In the genomic region with DNA sequence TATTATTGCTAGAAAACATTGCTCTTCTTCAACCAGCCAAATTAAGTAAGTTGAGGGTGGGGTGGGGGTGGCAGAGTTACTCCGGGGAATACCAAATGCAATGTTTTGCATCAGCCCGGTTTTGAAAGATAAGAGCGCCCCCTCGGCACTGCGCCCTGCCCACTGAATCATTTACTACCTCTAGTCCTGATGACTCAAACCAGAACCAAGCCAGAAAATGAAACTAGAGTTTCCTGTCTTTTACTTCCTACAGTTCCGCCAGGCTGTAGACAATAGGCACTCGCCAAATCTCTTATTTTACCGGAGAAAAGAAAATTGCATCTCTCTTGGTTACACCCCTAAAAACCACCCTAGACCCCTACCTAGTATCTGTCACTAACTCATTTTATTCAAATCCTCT, we compare ENCODE assay signal across 8 mouse cellular contexts. TPM values are rescaled to one million over a fixed set of nuclear protein-coding genes. Genes with fewer than 3 reads are reported as not detected.
DNase-seq lines count a peak whose midpoint lies in the region; ATAC-seq and TF ChIP-seq lines count a peak whose summit lies in the region.

No protein-coding gene starts in this region.

- peaks cover 2% of the 10 kb centered on the region; the same call in 1 of the 2 replicates for H3K36me3 ChIP-seq in liver, embryonic 16.5 days (ENCODE audit: control insufficient read depth, insufficient read depth)
- no peaks in the 10 kb centered on the region for H3K36me3 ChIP-seq in neural tube, embryonic 11.5 days (ENCODE audit: control insufficient read depth, insufficient read depth, low read length)
- H3K36me3 ChIP-seq in thymus, adult 2 months (ENCODE audit: control insufficient read depth, insufficient read depth, low read length): peaks cover 5% of the 10 kb centered on the region; the same call in 1 of the 2 replicates

- TF ChIP-seq CTCF in thymus, adult 2 months (IDR thresholded peaks at IDR 0.05; ENCODE audit: borderline replicate concordance, control insufficient read depth, extremely low read depth, insufficient read depth, low read length, poor library complexity): no peak

- H3K4me3 ChIP-seq in liver, embryonic 16.5 days (ENCODE audit: low read depth, low read length): peak overlapping the region; percentile 94
- peak overlapping the region; percentile 73 for H3K4me3 ChIP-seq in neural tube, embryonic 11.5 days (ENCODE audit: low read depth, low read length)
- H3K4me3 ChIP-seq in thymus, adult 2 months (ENCODE audit: control insufficient read depth, insufficient read depth, low read length): peak overlapping the region; percentile 21; the same call in 1 of the 2 replicates

- no peak; the same call in 1 of the 2 replicates for ATAC-seq in liver, embryonic 16.5 days (ENCODE audit: low read depth)
- ATAC-seq in neural tube, embryonic 11.5 days (ENCODE audit: insufficient read depth, low FRiP score, low TSS enrichment): no peak

- no peaks in the 10 kb centered on the region for H3K9me3 ChIP-seq in liver, embryonic 16.5 days (replicated peaks; ENCODE audit: control insufficient read depth, low read length)
- H3K9me3 ChIP-seq in neural tube, embryonic 11.5 days (ENCODE audit: control insufficient read depth, low read length): no peaks in the 10 kb centered on the region

- DNase-seq in CD8-positive naive resting alpha-beta T cell, adult 2 months (ENCODE audit: low read depth in 2 of 2, low spot score in 2 of 2): peak; percentile 38 to 69
- DNase-seq in adrenal gland, postnatal 25 days: peak; percentile 67
- peak; percentile 58 for DNase-seq in fibroblast of lung, adult 2 months (ENCODE audit: low read depth)
- DNase-seq in heart, postnatal 14 days: peak; percentile 41 to 47
- peak; percentile 67 to 70 for DNase-seq in kidney, postnatal 4 days
- no peak for DNase-seq in neural tube, embryonic 11.5 days (ENCODE audit: low spot score)
- peak; percentile 75 for DNase-seq in thymus, adult 2 months

- H3K27me3 ChIP-seq in liver, embryonic 16.5 days (ENCODE audit: control insufficient read depth, insufficient read depth, low read depth, low read length): no peaks in the 10 kb centered on the region
- H3K27me3 ChIP-seq in neural tube, embryonic 11.5 days (ENCODE audit: control insufficient read depth, insufficient read depth, low read length): no peaks in the 10 kb centered on the region
- no peaks in the 10 kb centered on the region for H3K27me3 ChIP-seq in thymus, adult 2 months (ENCODE audit: control insufficient read depth, insufficient read depth, low read length)

- H3K4me1 ChIP-seq in liver, embryonic 16.5 days (ENCODE audit: control insufficient read depth, low read depth, low read length): peaks cover 8% of the 10 kb centered on the region
- no peaks in the 10 kb centered on the region for H3K4me1 ChIP-seq in neural tube, embryonic 11.5 days (ENCODE audit: control insufficient read depth, insufficient read depth, low read length)
- 0 out of 2 replicates have a peak, but pooled peaks cover 8% of the 10 kb centered on the region for H3K4me1 ChIP-seq in thymus, adult 2 months (replicated peaks; ENCODE audit: control insufficient read depth, insufficient read depth, low read length)

- H3K4me2 ChIP-seq in liver, embryonic 16.5 days (ENCODE audit: low read depth, low read length): peak overlapping the region; percentile 88
- H3K4me2 ChIP-seq in neural tube, embryonic 11.5 days (ENCODE audit: low read depth): peak overlapping the region; percentile 69

- intact Hi-C loops in heart, postnatal 14 days (cut with DNase I): loop anchor here (5.0 kb wide), 2 partner anchors 63 to 107 kb away; a partner anchor contains a TSS

- peak overlapping the region; percentile 94 for H3K9ac ChIP-seq in liver, embryonic 16.5 days (ENCODE audit: low read depth, low read length)
- peak overlapping the region; percentile 59; the same call in 1 of the 2 replicates for H3K9ac ChIP-seq in neural tube, embryonic 11.5 days (ENCODE audit: low read length)

- H3K27ac ChIP-seq in liver, embryonic 16.5 days (ENCODE audit: low read length): peak overlapping the region; percentile 85
- H3K27ac ChIP-seq in neural tube, embryonic 11.5 days (ENCODE audit: low read depth, low read length): no peak overlapping the region
- H3K27ac ChIP-seq in thymus, adult 2 months (ENCODE audit: control insufficient read depth, insufficient read depth, low read length): peak overlapping the region; percentile 38; the same call in 1 of the 2 replicates

- 0% methylated on average over 8 of the region's 8 CpGs for WGBS in liver, embryonic 16.5 days (ENCODE audit: insufficient replicate concordance)
- WGBS in neural tube, embryonic 11.5 days: 16% methylated on average over 8 of the region's 8 CpGs
- WGBS in thymus, adult 2 months: 0% methylated on average over 8 of the region's 8 CpGs

- no peak for TF ChIP-seq POLR2A in thymus, adult 2 months (IDR thresholded peaks at IDR 0.05; ENCODE audit: control insufficient read depth, extremely low read depth, insufficient read depth, low read length, poor library complexity)

RNA-seq across cellular contexts. Expression of a gene that starts 4.3 kb away (rescaled TPM):
- 72.0 and 104 TPM in 2 replicates for total RNA-seq in adrenal gland, postnatal 25 days (2021)
- total RNA-seq in heart, postnatal 14 days (2021): 10 to 100 TPM; 33.9 to 40.0 TPM
- polyA plus RNA-seq in liver, embryonic 16.5 days (2015; fragmentation: Nextera tagmentation; extraction: Ambion mirVana): 14.9 and 15.7 TPM in 2 replicates
- 14.3 and 15.6 TPM in 2 replicates for polyA plus RNA-seq in neural tube, embryonic 11.5 days (2014; fragmentation: Nextera tagmentation; extraction: Ambion mirVana)
- 35.9 and 37.6 TPM in 2 replicates for polyA plus RNA-seq in thymus, adult 2 months (2012; rRNA removed)

RNA-seq across cellular contexts. Expression of a gene that starts 59.8 kb away (rescaled TPM):
- total RNA-seq in adrenal gland, postnatal 25 days (2021): 0.14 and 0.18 TPM in 2 replicates
- total RNA-seq in heart, postnatal 14 days (2021): under 1 TPM; 0.07 to 0.27 TPM
- 0.21 and 0.24 TPM in 2 replicates for polyA plus RNA-seq in liver, embryonic 16.5 days (2015; fragmentation: Nextera tagmentation; extraction: Ambion mirVana)
- 1.0 TPM in 2 replicates for polyA plus RNA-seq in neural tube, embryonic 11.5 days (2014; fragmentation: Nextera tagmentation; extraction: Ambion mirVana)
- polyA plus RNA-seq in thymus, adult 2 months (2012; rRNA removed): 9.6 and 9.8 TPM in 2 replicates

Comparison
In these comparisons a context has a peak if more than half of its experiments do, and no peak if none do; other contexts are left out.
1. H3K4me3 ChIP-seq: peak in every context shown above with its lines; median percentile 94 in liver, embryonic 16.5 days; 73 in neural tube, embryonic 11.5 days; 21 in thymus, adult 2 months.